Mouse (Mus musculus) kidney, adult 11 months (tissue): ENCODE measurements around the gene Oat.

Source experiments
- DNase-seq: peaks from one replicate; pipeline ENCODE4 v3.0.0; 2022

The Oat gene

GRCm38 (mm10) chr7:132576116-132576650, at the start of gene Oat:
Oat (minus strand) TSS chr7:132576398.
- peak; percentile 96 for DNase-seq

GRCm38 (mm10) chr7:132624161-132624560, 48.0 kb upstream of the Oat start:
- peak; percentile 38 for DNase-seq

GRCm38 (mm10) chr7:132619975-132620918, 44.0 kb upstream of the Oat start:
- DNase-seq, result peak; percentile 75

GRCm38 (mm10) chr7:132619549-132619948, 43.4 kb upstream of the Oat start:
- DNase-seq, result no peak

- DNase-seq, result no peak
Observed at GRCm38 (mm10) chr7:132617021-132617564, 40.9 kb upstream of the Oat start.

- DNase-seq, result no peak
Observed at GRCm38 (mm10) chr7:132616391-132616790, 40.2 kb upstream of the Oat start.

GRCm38 (mm10) chr7:132615346-132615745, 39.1 kb upstream of the Oat start:
- no peak for DNase-seq

GRCm38 (mm10) chr7:132611530-132611929, 35.3 kb upstream of the Oat start:
- DNase-seq, result no peak

GRCm38 (mm10) chr7:132610468-132611318, 34.5 kb upstream of the Oat start, which contains the start of gene Lhpp:
Lhpp (plus strand) TSS chr7:132610638.
- DNase-seq, result peak; percentile 69

- DNase-seq, result no peak
Observed at GRCm38 (mm10) chr7:132608316-132609020, 32.3 kb upstream of the Oat start.

- no peak for DNase-seq
Observed at GRCm38 (mm10) chr7:132605689-132606088, 29.5 kb upstream of the Oat start.

GRCm38 (mm10) chr7:132604720-132605119, 28.5 kb upstream of the Oat start:
- DNase-seq, result no peak

- no peak for DNase-seq
Observed at GRCm38 (mm10) chr7:132600926-132601325, 24.7 kb upstream of the Oat start.

- DNase-seq, result no peak
Observed at GRCm38 (mm10) chr7:132600026-132600425, 23.8 kb upstream of the Oat start.

- DNase-seq, result no peak
Observed at GRCm38 (mm10) chr7:132599071-132599975, 23.1 kb upstream of the Oat start, which contains the start of gene Nkx1-2. Nkx1-2 (minus strand) TSS chr7:132599637.

GRCm38 (mm10) chr7:132597251-132598041, 21.2 kb upstream of the Oat start:
- DNase-seq, result no peak

GRCm38 (mm10) chr7:132596557-132597250, 20.5 kb upstream of the Oat start:
- DNase-seq, result no peak

GRCm38 (mm10) chr7:132595787-132596186, 19.6 kb upstream of the Oat start:
- no peak for DNase-seq

- no peak for DNase-seq
Observed at GRCm38 (mm10) chr7:132594325-132594724, 18.1 kb upstream of the Oat start.

GRCm38 (mm10) chr7:132593762-132594161, 17.6 kb upstream of the Oat start:
- DNase-seq, result no peak
